Mouse (Mus musculus): ENCODE results near the gene Luc7l2.
"Not testable (repeated sequence)": the region's sequence is repeated elsewhere in the genome, so short reads cannot be mapped to it uniquely, and the experiment has no call there.

Gene Luc7l2

DNA sequence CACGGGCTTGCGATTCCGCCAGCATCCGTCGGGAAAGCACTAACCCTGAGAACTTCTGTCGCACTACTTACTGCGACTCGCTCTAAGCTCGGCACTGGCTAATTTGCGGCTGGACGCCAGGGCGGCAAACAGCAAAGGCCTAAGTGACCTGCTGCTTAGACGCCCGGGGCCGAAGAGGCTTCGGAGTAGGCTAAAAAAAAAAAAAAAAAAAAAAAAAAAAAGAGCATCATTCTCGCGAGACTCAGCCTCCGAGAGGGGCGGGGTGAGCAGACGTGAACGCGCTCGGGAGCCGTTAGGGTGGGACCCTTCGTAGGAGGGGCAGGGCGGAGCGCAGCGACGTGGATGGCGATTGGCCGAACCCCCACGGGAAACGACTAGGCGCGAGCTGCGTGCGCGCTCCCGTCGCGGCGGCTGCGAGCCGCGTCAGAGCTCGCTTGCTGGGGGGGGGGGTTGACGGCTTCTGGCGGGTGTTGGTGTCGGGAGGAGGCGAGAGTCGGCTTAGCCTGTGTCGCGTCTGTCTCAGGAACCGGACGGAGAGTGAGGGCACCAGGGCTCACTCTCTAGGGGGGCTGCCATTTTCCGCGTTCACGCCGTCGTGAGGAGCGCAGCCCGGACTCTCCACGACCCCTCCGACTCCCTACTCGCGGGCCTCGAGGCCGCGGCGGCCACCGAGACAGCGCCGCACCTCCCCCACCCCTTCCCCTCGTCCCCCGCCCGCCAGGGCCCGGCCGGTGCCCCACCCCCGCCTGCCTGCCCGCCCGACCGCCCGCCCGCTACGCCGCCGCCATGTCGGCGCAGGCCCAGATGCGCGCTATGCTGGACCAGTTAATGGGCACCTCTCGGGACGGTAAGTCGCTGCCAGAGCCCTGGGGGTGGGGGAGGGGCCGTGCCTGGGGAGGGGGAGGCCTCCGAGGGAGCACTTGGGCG lies at the start of gene Luc7l2:
Luc7l2 (plus strand) TSS at position 273 of the 927 bp plus-strand sequence.
- DNase-seq = peak; percentile 98

DNA sequence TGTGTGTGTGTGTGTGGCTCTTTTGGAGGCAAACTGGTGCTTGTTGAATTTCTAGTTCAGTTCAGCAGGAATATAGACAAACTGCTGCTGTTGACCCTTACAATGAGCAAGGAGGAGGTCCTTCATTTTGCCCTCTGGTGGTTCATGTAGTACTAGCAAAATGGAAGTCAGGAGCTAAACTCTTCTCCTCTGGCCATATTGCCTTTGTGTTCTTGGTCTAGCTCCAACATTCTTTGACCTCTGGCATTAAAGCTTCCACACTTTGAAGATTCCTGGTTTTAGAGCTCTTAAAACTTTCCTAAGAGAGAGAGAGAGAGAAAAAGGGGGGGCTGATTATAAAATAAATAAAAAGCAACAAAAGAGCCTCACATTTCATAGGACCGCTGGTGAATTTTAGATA lies 39.0 kb upstream of the Luc7l2 start:
- no peak for DNase-seq

DNA sequence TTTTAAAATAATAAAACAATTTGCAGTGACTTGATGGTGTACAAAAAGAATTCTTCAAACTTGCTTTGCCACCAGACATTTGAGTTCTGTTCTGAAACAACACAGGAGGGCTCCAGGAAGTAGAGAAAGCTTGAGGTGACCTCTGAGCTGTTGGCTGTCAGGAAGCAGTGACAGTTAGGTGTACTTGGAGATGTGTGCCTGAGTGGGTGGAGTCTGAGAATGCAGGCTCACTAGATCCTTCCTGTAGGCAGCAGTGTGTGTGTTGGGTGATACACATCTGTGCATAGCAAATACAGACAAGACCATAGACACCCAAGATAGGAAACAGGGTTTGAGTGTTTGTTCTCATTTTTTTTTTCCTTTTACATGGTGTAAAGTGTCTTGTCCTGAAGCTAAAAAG lies 38.3 kb upstream of the Luc7l2 start:
- DNase-seq = no peak

DNA sequence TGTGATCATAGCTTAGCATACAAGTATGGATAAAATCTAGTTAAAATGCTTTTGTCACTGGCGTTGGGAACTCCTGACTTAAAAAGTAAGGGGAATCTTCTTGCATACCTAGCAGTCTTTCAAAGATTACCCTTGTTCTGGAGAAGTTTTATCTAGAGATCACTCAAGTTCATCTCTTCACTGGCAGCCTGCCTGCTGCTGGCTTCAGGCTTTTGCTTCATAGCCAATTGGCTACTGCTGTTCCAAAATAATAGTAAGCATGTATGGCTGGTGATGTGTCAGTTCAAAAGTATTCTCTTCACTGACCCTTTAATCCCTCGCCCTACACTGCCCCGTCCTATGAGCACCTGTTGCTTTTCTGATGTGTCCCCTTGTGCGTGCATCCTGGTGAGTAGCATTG lies 35.9 kb upstream of the Luc7l2 start:
- no peak for DNase-seq

DNA sequence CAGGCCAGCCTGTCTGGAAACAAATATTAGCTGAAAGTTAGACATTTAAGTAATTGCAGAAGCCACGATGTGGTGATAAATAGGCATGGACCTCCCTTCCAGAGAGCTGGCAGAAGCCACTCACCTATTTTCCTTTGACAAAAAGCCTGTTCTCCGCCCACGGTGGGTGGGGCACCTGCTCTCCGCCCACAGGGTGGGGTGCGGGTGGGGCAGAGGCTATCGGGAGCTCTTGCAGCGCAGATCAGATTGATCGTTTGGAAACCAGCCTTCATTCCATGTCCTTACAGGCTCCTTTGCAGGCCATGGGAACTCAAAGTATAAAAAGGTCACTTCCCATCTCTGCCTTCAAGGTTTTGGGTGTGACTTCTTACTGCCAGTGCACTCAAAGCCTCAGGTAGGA lies 27.3 kb upstream of the Luc7l2 start:
- no peak for DNase-seq

DNA sequence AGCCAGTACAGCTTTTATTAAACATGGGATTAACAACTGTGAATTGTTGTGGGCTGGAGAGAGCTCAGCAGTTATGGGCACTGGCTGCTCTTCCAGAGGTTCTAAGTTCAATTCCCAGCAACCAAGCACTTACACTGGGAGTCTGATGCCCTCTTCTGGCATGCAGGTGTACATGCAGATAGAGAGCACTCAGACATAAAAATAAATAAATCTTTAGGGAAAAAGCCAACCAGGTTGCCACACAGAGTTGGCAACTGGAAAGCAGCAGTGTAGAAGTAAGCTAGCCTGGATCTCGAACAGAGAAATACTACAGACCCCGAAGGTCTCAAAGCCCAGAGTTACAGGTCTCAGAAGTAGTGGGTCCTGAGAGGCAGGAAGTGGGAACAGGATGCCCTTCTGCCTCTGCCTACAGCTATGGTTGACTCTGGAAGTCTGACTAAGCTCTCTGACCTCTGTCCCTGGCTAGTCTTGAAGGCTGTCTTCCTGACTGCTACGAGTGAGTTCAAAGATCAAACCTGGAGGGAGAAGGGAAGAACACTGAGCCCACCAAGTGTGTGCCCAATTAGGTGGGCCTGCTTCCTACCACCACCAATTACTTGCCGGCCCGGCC lies 19.8 kb upstream of the Luc7l2 start:
- DNase-seq = peak; percentile 31

- peak; percentile 54 for DNase-seq
Observed at GRCm38 (mm10) chr6:38532500-38533420, 18.4 kb upstream of the Luc7l2 start.

DNA sequence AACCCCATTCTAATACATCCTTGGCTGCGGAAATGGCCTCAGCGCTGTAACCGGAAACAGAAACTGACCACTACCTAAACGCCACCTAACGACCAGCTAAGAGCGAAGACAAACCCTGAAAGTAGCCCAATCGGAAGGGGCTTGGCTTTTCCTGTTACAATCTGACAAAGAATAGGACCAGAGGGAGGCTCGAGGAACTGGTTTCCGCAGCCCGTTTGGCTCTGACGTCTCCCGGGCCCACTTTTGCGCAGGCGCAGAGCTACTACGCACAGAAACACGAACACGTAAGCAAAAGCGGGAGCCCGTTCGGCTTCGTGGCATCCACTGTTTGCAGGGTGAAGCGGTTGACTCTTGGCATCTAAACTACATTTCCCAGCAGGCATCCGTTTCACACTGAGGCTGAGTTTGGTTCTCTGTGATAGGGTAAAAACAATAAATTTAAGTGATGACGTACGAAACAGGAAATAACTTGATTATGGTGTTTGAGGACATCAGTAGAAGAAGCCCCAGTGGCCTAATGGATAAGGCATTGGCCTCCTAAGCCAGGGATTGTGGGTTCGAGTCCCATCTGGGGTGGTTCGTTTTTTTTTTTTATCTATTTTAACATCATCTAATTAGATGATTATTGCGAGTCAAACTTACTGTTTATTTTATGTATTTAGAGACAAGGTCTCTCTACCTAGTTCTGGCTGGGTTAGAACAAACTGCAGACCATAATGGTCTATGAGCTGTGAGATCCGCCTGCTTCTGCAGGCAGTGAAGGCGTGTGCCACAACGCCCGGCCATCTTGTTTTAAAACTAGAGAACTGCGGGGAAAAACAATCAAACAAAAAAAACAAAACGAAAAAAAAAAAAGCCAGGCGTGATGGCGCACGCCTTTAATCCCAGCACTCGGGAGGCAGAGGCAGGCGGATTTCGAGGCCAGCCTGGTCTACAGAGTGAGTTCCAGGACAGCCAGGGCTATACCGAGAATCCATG lies 17.4 kb upstream of the Luc7l2 start, which contains the start of gene Fmc1:
Fmc1 (plus strand) TSS at position 75 of the 978 bp plus-strand sequence.
- DNase-seq = peak; percentile 100

DNA sequence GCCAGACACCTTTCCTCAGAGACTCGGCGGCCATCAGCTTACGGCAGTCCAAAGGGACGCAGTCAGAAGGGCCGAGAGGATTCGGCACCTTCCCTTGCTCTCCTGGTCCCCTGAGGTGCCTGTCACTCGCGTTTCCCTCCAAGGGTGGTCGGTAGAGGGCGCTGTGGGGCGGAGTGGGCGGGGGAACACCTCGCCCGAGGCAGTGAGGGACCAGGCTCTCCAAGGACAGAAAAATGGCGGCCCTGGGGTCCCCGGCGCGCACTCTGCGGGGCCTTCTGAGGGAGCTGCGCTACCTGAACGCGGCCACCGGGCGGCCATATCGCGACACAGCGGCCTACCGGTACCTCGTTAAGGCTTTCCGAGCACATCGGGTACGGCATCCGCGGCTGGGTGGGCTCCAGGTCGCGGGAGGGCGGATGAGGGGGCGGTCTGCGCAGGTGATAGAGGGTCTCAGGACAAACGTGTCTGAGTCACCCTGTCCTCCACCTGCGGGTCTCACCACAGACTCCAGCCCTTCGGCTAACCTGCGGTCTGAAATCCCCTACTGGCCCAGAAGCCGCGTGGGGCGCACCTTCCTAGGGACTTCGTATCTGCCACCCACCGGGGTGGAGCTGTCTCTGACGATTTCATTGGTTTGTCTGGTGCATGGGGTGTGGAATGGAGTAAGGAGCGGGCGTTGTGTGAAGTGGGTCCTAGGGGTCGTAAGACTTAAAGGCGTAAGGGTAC lies 16.3 kb upstream of the Luc7l2 start:
- DNase-seq = peak; percentile 96

DNA sequence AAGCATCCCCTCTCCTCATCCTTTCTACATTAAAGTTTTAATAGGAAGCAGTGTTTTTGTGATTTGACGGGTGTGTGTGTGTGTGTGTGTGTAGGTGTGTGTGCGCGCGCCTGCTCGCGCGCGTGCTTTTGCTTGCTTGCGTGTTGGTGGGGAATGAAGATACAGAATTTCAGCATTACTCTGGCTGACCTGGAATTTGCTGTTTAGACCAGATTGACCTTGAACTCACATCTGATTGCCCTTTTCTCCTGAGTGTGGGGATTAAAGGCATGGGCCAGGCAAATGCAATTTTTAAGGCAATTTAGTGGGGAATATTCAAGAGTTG lies 15.8 kb upstream of the Luc7l2 start:
- no peak for DNase-seq

DNA sequence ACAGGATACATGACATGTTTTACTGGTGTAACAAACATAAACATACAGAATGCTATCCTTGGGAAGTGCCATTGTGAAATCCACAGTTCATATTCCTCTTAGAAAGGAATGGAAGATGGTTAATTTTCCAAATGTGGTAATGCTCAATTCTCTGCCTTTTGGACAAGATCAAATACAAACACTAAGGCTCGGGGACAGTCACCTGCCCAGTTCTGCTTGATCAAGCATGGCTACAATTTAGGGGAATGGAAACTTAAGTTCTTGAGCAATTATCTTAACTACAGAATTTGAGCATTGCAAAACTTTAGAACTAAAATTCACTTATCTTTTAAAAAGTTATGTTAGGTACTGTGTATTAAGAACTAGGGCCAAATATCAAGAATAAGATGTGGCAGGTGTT lies 15.3 kb upstream of the Luc7l2 start:
- no peak for DNase-seq

- DNase-seq = not testable (repeated sequence)
Observed at GRCm38 (mm10) chr6:38544141-38544540, 7.0 kb upstream of the Luc7l2 start.

GRCm38 (mm10) chr6:38547005-38547404 lies 4.1 kb upstream of the Luc7l2 start:
- not testable (repeated sequence) for DNase-seq

- no peak for DNase-seq
Observed at GRCm38 (mm10) chr6:38547707-38548106, 3.4 kb upstream of the Luc7l2 start.

- DNase-seq = not testable (repeated sequence)
Observed at GRCm38 (mm10) chr6:38548595-38548994, 2.5 kb upstream of the Luc7l2 start.

DNA sequence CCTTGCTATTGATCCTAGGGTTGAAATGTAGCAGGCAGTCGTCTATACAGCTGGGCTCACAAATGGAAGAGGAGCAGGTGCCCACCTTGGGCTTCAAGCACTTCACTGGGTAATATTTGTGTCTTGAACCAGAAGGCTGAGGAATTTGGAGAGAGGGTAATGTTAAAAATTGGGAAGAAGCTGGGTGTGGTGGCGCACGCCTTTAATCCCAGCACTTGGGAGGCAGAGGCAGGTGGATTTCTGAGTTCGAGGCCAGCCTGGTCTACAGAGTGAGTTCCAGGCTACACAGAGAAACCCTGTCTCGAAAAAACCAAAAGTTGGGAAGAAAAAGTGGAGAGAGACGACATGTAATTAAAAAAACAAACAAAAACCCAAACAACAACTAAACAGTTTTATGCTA lies 1.3 kb upstream of the Luc7l2 start:
- DNase-seq = peak; percentile 43

GRCm38 (mm10) chr6:38550250-38551061 lies 678 bp upstream of the Luc7l2 start:
- no peak for DNase-seq

DNA sequence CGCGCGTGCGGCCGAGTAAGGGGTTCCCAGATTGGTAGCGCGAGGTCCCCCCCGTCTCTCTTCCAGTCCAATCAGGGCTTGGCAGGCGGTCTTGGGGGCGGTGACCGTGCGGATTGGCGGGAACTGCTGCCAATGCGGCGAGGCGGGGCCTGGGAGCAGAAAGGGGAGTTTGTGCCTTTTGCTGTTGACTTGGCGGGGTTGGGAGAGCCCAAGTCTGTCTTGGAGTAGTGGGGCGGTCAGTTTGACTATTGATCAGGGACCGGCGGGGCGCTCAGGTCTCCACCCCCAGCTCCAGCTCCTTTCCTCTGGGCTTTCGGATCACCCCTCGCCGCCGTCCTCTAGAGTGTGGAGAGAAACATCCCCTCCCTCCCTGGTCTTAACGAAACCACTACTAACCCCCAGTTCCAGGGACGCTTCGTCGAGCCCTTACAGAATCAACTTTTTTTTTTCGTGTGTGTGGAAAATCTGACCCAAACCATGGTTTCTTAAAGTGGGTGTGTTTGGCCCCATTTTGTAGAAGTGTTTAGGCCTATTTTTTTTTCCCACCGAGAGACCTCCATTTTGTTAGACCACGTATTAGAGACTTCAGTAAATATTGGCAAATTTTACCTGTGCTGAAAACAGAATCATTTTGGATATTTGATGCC lies 978 bp downstream of the Luc7l2 start:
- peak; percentile 98 for DNase-seq

GRCm38 (mm10) chr6:38552636-38553000 lies 1.5 kb downstream of the Luc7l2 start:
- DNase-seq = no peak

GRCm38 (mm10) chr6:38576096-38576495 lies 25.0 kb downstream of the Luc7l2 start:
- DNase-seq = no peak

Measured in cerebellum, adult 11-12 months (tissue).